Mouse (Mus musculus): Measurements from ENCODE around the gene Tns3. TPM values are rescaled to one million over a fixed set of nuclear protein-coding genes. Genes with fewer than 3 reads are reported as not detected.

Tns3 gene
- polyA plus RNA-seq, 1 experiment from 2014 or later = 49.6 TPM

DNA sequence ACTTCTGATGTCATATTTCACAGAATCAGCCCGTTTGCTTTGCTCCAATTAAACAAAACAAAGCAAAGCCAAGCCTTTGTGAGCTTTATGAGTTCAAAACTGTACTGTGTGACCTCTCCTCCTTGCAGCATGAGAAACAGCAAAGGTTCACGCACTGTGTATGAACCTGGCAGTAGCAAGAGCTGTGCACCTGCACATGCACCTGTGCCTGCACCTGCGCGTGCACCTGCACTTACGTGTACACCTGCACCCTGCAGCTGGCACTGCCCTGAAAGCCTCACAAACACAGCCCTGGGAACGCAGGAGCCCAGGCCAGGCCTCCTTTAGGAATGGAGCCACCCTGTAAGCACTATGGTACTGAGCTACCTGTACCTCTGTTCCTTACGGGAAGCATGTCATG lies 91.6 kb downstream of the Tns3 start:
- Histone ChIP-seq H3K4me3 (replicated peaks) (no peak overlapping the region), H3K4me2 (no peak overlapping the region), H3K27me3 (no peaks in the 10 kb centered on the region), H3K9me3 (no peaks in the 10 kb centered on the region), H3K36me3 (peaks cover 49% of the 10 kb centered on the region), H3K4me1 (replicated peaks) (peaks cover 9% of the 10 kb centered on the region), H3K27ac (no peak overlapping the region), H3K9ac (replicated peaks) (no peak overlapping the region)
- WGBS = 89% methylated on average over 7 of the region's 7 CpGs
- ATAC-seq (ENCODE audit: insufficient number of reproducible peaks, insufficient read depth, low FRiP score, low TSS enrichment, low read depth) = no peak

DNA sequence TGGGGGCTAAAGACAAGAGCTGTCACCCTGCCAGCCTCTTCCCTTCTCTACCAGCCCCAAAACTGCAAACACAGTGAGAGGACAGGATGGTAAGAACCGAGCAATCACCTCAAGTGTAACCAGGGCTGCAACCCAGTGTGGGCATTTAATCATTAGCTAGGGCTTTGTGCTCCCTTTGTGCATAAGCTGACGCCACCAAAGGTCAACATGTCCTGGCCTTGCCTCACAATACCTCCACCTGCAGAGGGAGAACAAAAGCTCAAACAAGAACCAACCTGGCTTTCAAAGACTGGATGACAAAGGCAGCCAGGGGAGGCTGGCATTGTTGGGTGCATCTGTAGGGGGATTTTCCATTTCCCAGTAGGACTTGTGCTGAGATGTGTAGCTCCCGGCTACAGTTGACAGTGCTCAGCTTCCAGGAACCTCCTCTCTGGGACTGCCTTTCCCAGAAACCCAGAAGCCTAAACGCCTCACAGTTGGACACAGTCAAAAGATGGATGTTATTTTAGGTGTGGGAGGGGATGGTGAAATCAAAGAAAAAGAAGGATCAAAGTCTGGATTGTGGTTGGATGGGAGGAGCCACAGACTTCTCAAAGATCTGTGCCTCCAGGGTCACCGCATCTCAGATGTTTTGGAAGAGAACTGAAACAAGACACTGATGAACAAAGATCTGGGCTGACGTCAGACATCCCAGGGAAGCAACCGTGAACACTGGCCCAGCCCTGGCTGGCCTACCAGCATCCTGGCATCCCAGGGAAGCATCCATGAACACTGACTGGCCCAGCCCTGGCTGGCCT lies 94.9 kb downstream of the Tns3 start:
- peaks cover 13% of the 10 kb centered on the region for H3K4me1 ChIP-seq (replicated peaks)
- ATAC-seq (ENCODE audit: insufficient number of reproducible peaks, insufficient read depth, low FRiP score, low TSS enrichment, low read depth) = no peak
- WGBS = 53% methylated on average over 7 of the region's 7 CpGs
- H3K4me3 ChIP-seq (replicated peaks) = no peak overlapping the region
- no peaks in the 10 kb centered on the region for H3K27me3 ChIP-seq
- H3K36me3 ChIP-seq = peaks cover 41% of the 10 kb centered on the region
- no peak overlapping the region for H3K4me2 ChIP-seq
- no peaks in the 10 kb centered on the region for H3K9me3 ChIP-seq
- H3K27ac ChIP-seq = 0 out of 2 replicates have a peak overlapping the region, but pooled peaks have one; percentile 1
- no peak overlapping the region for H3K9ac ChIP-seq (replicated peaks)

GRCm38 (mm10) chr11:8568829-8569228 lies 95.5 kb downstream of the Tns3 start:
- Histone ChIP-seq H3K9ac (replicated peaks) (no peak overlapping the region), H3K4me2 (no peak overlapping the region), H3K36me3 (peaks cover 41% of the 10 kb centered on the region), H3K27me3 (no peaks in the 10 kb centered on the region), H3K9me3 (no peaks in the 10 kb centered on the region), H3K27ac (no peak overlapping the region), H3K4me3 (replicated peaks) (no peak overlapping the region), H3K4me1 (replicated peaks) (peaks cover 19% of the 10 kb centered on the region)
- ATAC-seq (ENCODE audit: insufficient number of reproducible peaks, insufficient read depth, low FRiP score, low TSS enrichment, low read depth) = no peak
- WGBS = 82% methylated on average over 7 of the region's 7 CpGs

GRCm38 (mm10) chr11:8566250-8566853 lies 98.0 kb downstream of the Tns3 start:
- no peak overlapping the region for H3K9ac ChIP-seq (replicated peaks)
- H3K4me2 ChIP-seq = no peak overlapping the region
- no peak overlapping the region for H3K4me3 ChIP-seq (replicated peaks)
- peaks cover 26% of the 10 kb centered on the region for H3K4me1 ChIP-seq (replicated peaks)
- H3K36me3 ChIP-seq = peaks cover 33% of the 10 kb centered on the region
- ATAC-seq (ENCODE audit: insufficient number of reproducible peaks, insufficient read depth, low FRiP score, low TSS enrichment, low read depth) = no peak
- no peaks in the 10 kb centered on the region for H3K27me3 ChIP-seq
- no peaks in the 10 kb centered on the region for H3K9me3 ChIP-seq
- H3K27ac ChIP-seq = no peak overlapping the region
- 93% methylated on average over 3 of the region's 3 CpGs for whole genome bisulfite sequencing

- Histone ChIP-seq H3K4me3 (replicated peaks) (no peak overlapping the region), H3K36me3 (peaks cover 7% of the 10 kb centered on the region), H3K9me3 (no peaks in the 10 kb centered on the region), H3K4me2 (no peak overlapping the region), H3K9ac (replicated peaks) (no peak overlapping the region), H3K27ac (peak overlapping the region; percentile 64; the same call in 1 of the 2 replicates), H3K27me3 (no peaks in the 10 kb centered on the region), H3K4me1 (replicated peaks) (peaks cover 43% of the 10 kb centered on the region)
- 78% methylated on average over 12 of the region's 12 CpGs for WGBS
- ATAC-seq (ENCODE audit: insufficient number of reproducible peaks, insufficient read depth, low FRiP score, low TSS enrichment, low read depth) = no peak
Observed at GRCm38 (mm10) chr11:8558761-8559282, 105.5 kb downstream of the Tns3 start.

DNA sequence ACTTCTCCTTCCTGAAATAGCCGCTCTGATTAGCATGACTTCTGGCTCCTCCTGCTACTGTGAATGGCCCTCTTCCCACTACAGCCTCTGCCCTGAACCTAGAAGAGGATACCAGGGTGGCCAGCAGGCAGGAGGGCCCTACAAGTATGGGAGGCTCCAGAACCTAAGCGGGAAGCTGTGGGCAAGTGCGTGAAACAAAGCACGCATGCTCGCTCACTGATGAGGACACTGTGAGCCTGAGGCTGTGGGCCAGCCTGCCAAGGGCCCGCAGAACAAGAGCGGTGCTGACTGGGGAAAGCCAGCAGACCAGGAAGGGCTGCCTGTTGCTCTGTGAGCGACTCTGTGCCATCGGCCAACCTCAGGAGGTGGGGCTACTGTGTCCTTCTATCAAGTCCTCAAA lies 106.1 kb downstream of the Tns3 start:
- Histone ChIP-seq H3K27ac (peak overlapping the region; percentile 64), H3K9ac (replicated peaks) (no peak overlapping the region)

GRCm38 (mm10) chr11:8557006-8557405 lies 107.3 kb downstream of the Tns3 start:
- Histone ChIP-seq H3K4me2 (no peak overlapping the region), H3K27me3 (no peaks in the 10 kb centered on the region), H3K4me1 (replicated peaks) (peaks cover 36% of the 10 kb centered on the region), H3K9me3 (no peaks in the 10 kb centered on the region), H3K27ac (peak overlapping the region; percentile 13; the same call in 1 of the 2 replicates), H3K9ac (replicated peaks) (no peak overlapping the region; the same call in 1 of the 2 replicates), H3K36me3 (peaks cover 4% of the 10 kb centered on the region), H3K4me3 (replicated peaks) (no peak overlapping the region)
- 46% methylated on average over 9 of the region's 9 CpGs for WGBS
- peak; percentile 43; the same call in 1 of the 2 replicates for ATAC-seq (ENCODE audit: insufficient number of reproducible peaks, insufficient read depth, low FRiP score, low TSS enrichment, low read depth)

More for the DNA sequence above, 106.1 kb downstream of the Tns3 start:
- WGBS = 91% methylated on average over 9 of the region's 9 CpGs
- H3K36me3 ChIP-seq = peaks cover 7% of the 10 kb centered on the region
- H3K27me3 ChIP-seq = no peaks in the 10 kb centered on the region
- H3K4me1 ChIP-seq (replicated peaks) = peaks cover 37% of the 10 kb centered on the region
- H3K4me2 ChIP-seq = no peak overlapping the region
- no peaks in the 10 kb centered on the region for H3K9me3 ChIP-seq
- H3K4me3 ChIP-seq (replicated peaks) = no peak overlapping the region
- no peak for ATAC-seq (ENCODE audit: insufficient number of reproducible peaks, insufficient read depth, low FRiP score, low TSS enrichment, low read depth)

DNA sequence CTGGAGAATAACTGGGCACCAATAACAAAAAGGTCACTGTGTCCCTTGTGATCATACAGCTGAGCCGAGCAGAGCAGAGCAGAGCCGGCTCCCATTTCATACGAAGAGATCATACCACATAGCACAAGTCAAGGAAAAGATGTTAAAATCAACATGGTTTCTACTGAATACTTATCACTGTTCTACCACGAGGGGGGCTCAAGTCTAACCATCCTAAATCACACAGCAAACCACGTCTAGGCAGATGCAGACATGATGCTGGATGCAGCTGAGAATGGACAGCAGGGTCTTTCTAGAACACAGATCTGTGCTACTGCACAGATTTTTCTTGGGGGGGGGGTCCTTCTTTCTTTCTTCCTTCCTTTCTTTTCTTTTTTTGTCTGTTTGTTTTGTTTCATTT lies 112.6 kb downstream of the Tns3 start:
- ATAC-seq (ENCODE audit: insufficient number of reproducible peaks, insufficient read depth, low FRiP score, low TSS enrichment, low read depth) = no peak
- H3K27ac ChIP-seq = no peak overlapping the region
- peaks cover 5% of the 10 kb centered on the region for H3K4me1 ChIP-seq (replicated peaks)
- no peaks in the 10 kb centered on the region for H3K27me3 ChIP-seq
- 89% methylated on average over 5 of the region's 5 CpGs for WGBS
- H3K36me3 ChIP-seq = peaks cover 43% of the 10 kb centered on the region
- no peak overlapping the region for H3K9ac ChIP-seq (replicated peaks)
- H3K4me3 ChIP-seq (replicated peaks) = no peak overlapping the region
- no peak overlapping the region for H3K4me2 ChIP-seq
- no peaks in the 10 kb centered on the region for H3K9me3 ChIP-seq

- no peak overlapping the region for H3K9ac ChIP-seq (replicated peaks)
- no peaks in the 10 kb centered on the region for H3K27me3 ChIP-seq
- H3K27ac ChIP-seq = no peak overlapping the region
- peaks cover 74% of the 10 kb centered on the region for H3K36me3 ChIP-seq
- ATAC-seq (ENCODE audit: insufficient number of reproducible peaks, insufficient read depth, low FRiP score, low TSS enrichment, low read depth) = no peak
- 79% methylated on average over 5 of the region's 5 CpGs for WGBS
- no peak overlapping the region for H3K4me3 ChIP-seq (replicated peaks)
- H3K9me3 ChIP-seq = no peaks in the 10 kb centered on the region
- no peak overlapping the region for H3K4me2 ChIP-seq
- H3K4me1 ChIP-seq (replicated peaks) = peaks cover 10% of the 10 kb centered on the region
Observed at GRCm38 (mm10) chr11:8547661-8548060, 116.7 kb downstream of the Tns3 start.

GRCm38 (mm10) chr11:8545798-8546197 lies 118.5 kb downstream of the Tns3 start:
- WGBS = 88% methylated on average over 1 of the region's 1 CpGs
- peaks cover 83% of the 10 kb centered on the region for H3K36me3 ChIP-seq

DNA sequence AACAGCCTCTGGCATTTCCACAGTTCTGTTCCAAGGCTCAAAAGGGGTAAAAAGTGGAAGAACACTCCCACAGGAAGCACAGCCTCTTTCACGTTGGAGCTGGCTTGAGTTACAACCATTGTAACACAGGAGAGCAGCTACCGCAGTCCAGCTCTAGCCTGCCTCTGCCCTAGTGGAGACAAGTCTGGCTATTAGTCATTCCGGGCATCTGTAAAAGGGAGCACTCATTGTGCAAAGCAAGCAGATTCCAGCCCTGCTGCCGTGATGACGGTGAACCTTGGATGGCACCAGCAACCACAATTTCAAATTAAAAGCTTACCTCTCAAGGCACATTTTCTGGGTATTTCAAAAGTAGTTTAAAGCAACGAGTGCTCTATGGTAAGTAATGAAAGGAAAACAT lies 120.0 kb downstream of the Tns3 start:
- Histone ChIP-seq H3K9me3 (no peaks in the 10 kb centered on the region), H3K9ac (replicated peaks) (no peak overlapping the region), H3K4me2 (no peak overlapping the region), H3K27ac (peak overlapping the region; percentile 50), H3K27me3 (no peaks in the 10 kb centered on the region), H3K36me3 (peaks cover 92% of the 10 kb centered on the region), H3K4me1 (replicated peaks) (peaks cover 21% of the 10 kb centered on the region), H3K4me3 (replicated peaks) (no peak overlapping the region)
- WGBS = 52% methylated on average over 6 of the region's 6 CpGs
- no peak for ATAC-seq (ENCODE audit: insufficient number of reproducible peaks, insufficient read depth, low FRiP score, low TSS enrichment, low read depth)

More at GRCm38 (mm10) chr11:8545798-8546197, 118.5 kb downstream of the Tns3 start:
- no peak overlapping the region for H3K4me2 ChIP-seq
- H3K9me3 ChIP-seq = no peaks in the 10 kb centered on the region
- no peaks in the 10 kb centered on the region for H3K27me3 ChIP-seq
- no peak for ATAC-seq (ENCODE audit: insufficient number of reproducible peaks, insufficient read depth, low FRiP score, low TSS enrichment, low read depth)
- H3K27ac ChIP-seq = no peak overlapping the region
- H3K4me1 ChIP-seq (replicated peaks) = peaks cover 18% of the 10 kb centered on the region
- H3K4me3 ChIP-seq (replicated peaks) = no peak overlapping the region
- H3K9ac ChIP-seq (replicated peaks) = no peak overlapping the region

All from limb, embryonic 12.5 days (tissue).